Mouse (Mus musculus): ENCODE results near the gene Fosl1. TPM values are rescaled to one million over a fixed set of nuclear protein-coding genes. Genes with fewer than 3 reads are reported as not detected.
"Not testable (repeated sequence)": the region's sequence is repeated elsewhere in the genome, so short reads cannot be mapped to it uniquely, and the experiment has no call there.

The Fosl1 gene
- total RNA-seq, 2 experiments from 2014 or later: not detected

GRCm38 (mm10) chr19:5492641-5493040, 45.3 kb downstream of the Fosl1 start:
- TF ChIP-seq CTCF (conservative IDR thresholded peaks at IDR 0.05): no peak
- Histone ChIP-seq H3K27ac (no peak overlapping the region), H3K4me3 (no peak overlapping the region)
- DNase-seq (ENCODE audit: low spot score in 2 of 2): no peak

GRCm38 (mm10) chr19:5493301-5493721, 46.0 kb downstream of the Fosl1 start:
- TF ChIP-seq CTCF (conservative IDR thresholded peaks at IDR 0.05): peak; percentile 22
- DNase-seq (ENCODE audit: low spot score in 2 of 2); H3K27ac ChIP-seq; H3K4me3 ChIP-seq: not testable (repeated sequence)

- no peak for DNase-seq (ENCODE audit: low spot score in 2 of 2)
- no peak for TF ChIP-seq CTCF (conservative IDR thresholded peaks at IDR 0.05)
These were observed 47.0 kb downstream of the Fosl1 start for GRCm38 (mm10) chr19:5494314-5494713.

GRCm38 (mm10) chr19:5495353-5496051, 48.2 kb downstream of the Fosl1 start:
- no peak for DNase-seq (ENCODE audit: low spot score in 2 of 2)
- Histone ChIP-seq H3K27ac (no peak overlapping the region), H3K4me3 (no peak overlapping the region)
- no peak for TF ChIP-seq CTCF (conservative IDR thresholded peaks at IDR 0.05)

More at GRCm38 (mm10) chr19:5494314-5494713, 47.0 kb downstream of the Fosl1 start:
- no peak overlapping the region for H3K27ac ChIP-seq
- H3K4me3 ChIP-seq: no peak overlapping the region

GRCm38 (mm10) chr19:5496052-5496370, 48.7 kb downstream of the Fosl1 start:
- no peak for TF ChIP-seq CTCF (conservative IDR thresholded peaks at IDR 0.05)
- no peak overlapping the region for H3K4me3 ChIP-seq
- DNase-seq (ENCODE audit: low spot score in 2 of 2): no peak
- H3K27ac ChIP-seq: no peak overlapping the region

GRCm38 (mm10) chr19:5500330-5500875, 53.1 kb downstream of the Fosl1 start:
- no peak for TF ChIP-seq CTCF (conservative IDR thresholded peaks at IDR 0.05)
- DNase-seq (ENCODE audit: low spot score in 2 of 2): no peak
- Histone ChIP-seq H3K27ac (no peak overlapping the region), H3K4me3 (no peak overlapping the region)

GRCm38 (mm10) chr19:5503687-5504086, 56.3 kb downstream of the Fosl1 start, which contains the start of gene 1700020D05Rik:
Gene 1700020D05Rik, minus strand, starts transcription at chr19:5503787.
- DNase-seq (ENCODE audit: low spot score in 2 of 2): no peak
- no peak within 1 kb of the TSS for H3K27ac ChIP-seq
- H3K4me3 ChIP-seq: no peak within 1 kb of the TSS
- no peak for TF ChIP-seq CTCF (conservative IDR thresholded peaks at IDR 0.05)

Other genes starting within 250 kb of the Fosl1 start
- gene Pacs1, start 174.4 kb upstream of the Fosl1 start, total RNA-seq (2021): 10 to 100 TPM; 56.4 to 57.4 TPM
- 100 to 1,000 TPM; 214 to 219 TPM for gene Sf3b2, start 152.1 kb upstream of the Fosl1 start, total RNA-seq (2021)
- 100 to 1,000 TPM; 106 to 109 TPM for gene Gal3st3, start 149.2 kb upstream of the Fosl1 start, total RNA-seq (2021)
- gene Catsper1, start 111.8 kb upstream of the Fosl1 start, total RNA-seq (2021): not detected
- gene Cst6, start 98.0 kb upstream of the Fosl1 start, total RNA-seq (2021): 1 to 10 TPM; 4.6 to 5.9 TPM
- 10 to 100 TPM; 21.4 to 22.5 TPM for gene Eif1ad, start 80.8 kb upstream of the Fosl1 start, total RNA-seq (2021)
- gene Banf1, start 80.4 kb upstream of the Fosl1 start, total RNA-seq (2021): 10 to 100 TPM; 81.0 to 86.2 TPM
- 100 to 1,000 TPM; 113 to 125 TPM for gene Sart1, start 58.8 kb upstream of the Fosl1 start, total RNA-seq (2021)
- under 1 TPM; 0.20 to 0.37 TPM for gene Tsga10ip, start 45.0 kb upstream of the Fosl1 start, total RNA-seq (2021)
- 100 to 1,000 TPM; 316 to 335 TPM for gene Drap1, start 22.6 kb upstream of the Fosl1 start, total RNA-seq (2021)
- 10 to 100 TPM; 61.9 to 70.7 TPM for gene AI837181, start 22.4 kb upstream of the Fosl1 start, total RNA-seq (2021)
- gene Ccdc85b, start 10.3 kb downstream of the Fosl1 start, total RNA-seq (2021): 10 to 100 TPM; 31.5 to 33.9 TPM
- 10 to 100 TPM; 87.2 to 89.6 TPM for gene Fibp, start 13.1 kb downstream of the Fosl1 start, total RNA-seq (2021)
- gene Ctsw, start 21.0 kb downstream of the Fosl1 start, total RNA-seq (2021): under 1 TPM in 1 of 2 experiments, not detected in 1; 0.31 TPM
- gene Efemp2, start 26.4 kb downstream of the Fosl1 start, total RNA-seq (2021): 10 to 100 TPM; 13.2 to 14.1 TPM
- 10 to 100 TPM; 40.9 to 42.9 TPM for gene Mus81, start 40.9 kb downstream of the Fosl1 start, total RNA-seq (2021)
- gene Cfl1, start 42.9 kb downstream of the Fosl1 start, total RNA-seq (2021): 1,000 to 10,000 TPM; 1,280 to 1,287 TPM
- 1 to 10 TPM; 6.2 to 9.1 TPM for gene 1700020D05Rik, start 56.2 kb downstream of the Fosl1 start, total RNA-seq (2021)
- 10 to 100 TPM; 85.9 to 86.6 TPM for gene Snx32, start 63.0 kb downstream of the Fosl1 start, total RNA-seq (2021)
- not detected for gene Ovol1, start 113.1 kb downstream of the Fosl1 start, total RNA-seq (2021)
- gene Ap5b1, start 120.5 kb downstream of the Fosl1 start, total RNA-seq (2021): 1 to 10 TPM; 6.8 to 7.4 TPM
- 10 to 100 TPM; 80.0 to 88.2 TPM for gene Rnaseh2c, start 154.3 kb downstream of the Fosl1 start, total RNA-seq (2021)
- gene Kat5, start 162.7 kb downstream of the Fosl1 start, total RNA-seq (2021): 10 to 100 TPM; 82.8 to 93.0 TPM
- 10 to 100 TPM; 20.6 to 21.0 TPM for gene Rela, start 189.9 kb downstream of the Fosl1 start, total RNA-seq (2021)
- gene Sipa1, start 216.2 kb downstream of the Fosl1 start, total RNA-seq (2021): 10 to 100 TPM; 16.5 to 17.5 TPM
- gene Map3k11, start 241.2 kb downstream of the Fosl1 start, total RNA-seq (2021): 10 to 100 TPM; 20.2 to 20.4 TPM
- gene Pcnx3, start 241.4 kb downstream of the Fosl1 start, total RNA-seq (2021): 10 to 100 TPM; 69.1 to 78.8 TPM

Data from layer of hippocampus, adult 2 months (tissue).